Mouse (Mus musculus): ENCODE measurements around the gene Relb.
"Not testable (repeated sequence)": the region's sequence is repeated elsewhere in the genome, so short reads cannot be mapped to it uniquely, and the experiment has no call there.

The Relb gene

DNA sequence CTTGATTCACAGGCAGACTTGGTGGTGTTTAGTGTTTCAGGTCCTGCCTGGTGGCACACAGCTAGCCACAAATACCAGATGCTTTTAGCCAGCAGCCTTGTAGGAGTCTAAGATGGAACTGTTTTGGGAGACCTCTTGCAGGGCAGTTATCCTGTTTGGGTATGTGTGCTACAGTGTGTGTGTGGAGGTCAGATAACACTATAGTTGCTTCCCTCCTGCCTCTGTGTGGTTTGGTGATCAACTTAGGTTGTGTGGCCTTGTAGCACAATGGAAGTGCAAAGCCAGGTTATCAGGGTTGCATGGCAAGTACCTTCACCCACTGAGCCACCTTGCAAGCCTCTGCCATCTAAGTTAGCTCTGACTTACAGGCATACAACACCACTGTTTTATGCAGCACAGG lies 3.5 kb upstream of the Relb start:
- in situ Hi-C loops (cut with MboI, MseI) = no loop called here

- in situ Hi-C loops (cut with MboI, MseI) = no loop called here
These were observed 3.0 kb upstream of the Relb start for GRCm38 (mm10) chr7:19632275-19632674.

- in situ Hi-C loops (cut with MboI, MseI) = loop anchor here (5.0 kb wide), 1 partner anchor 1771 kb away; no protein-coding TSS in a partner anchor
These were observed 490 bp downstream of the Relb start for GRCm38 (mm10) chr7:19628536-19629360.

DNA sequence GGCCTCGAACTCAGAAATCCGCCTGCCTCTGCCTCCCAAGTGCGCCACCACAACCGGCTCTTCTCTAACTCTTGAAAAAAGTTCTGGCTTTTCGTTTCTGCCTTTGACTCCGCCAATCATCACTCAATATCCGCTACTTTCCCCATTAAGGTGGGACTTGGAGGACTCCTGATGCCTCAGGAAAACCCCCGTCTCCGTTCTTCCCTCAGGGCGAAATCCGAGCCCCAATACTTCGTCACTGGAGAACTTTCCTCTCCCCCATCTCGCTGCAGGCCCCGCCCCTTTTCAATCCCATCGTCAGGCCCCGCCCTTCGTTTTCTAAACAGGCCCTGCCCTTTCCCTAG lies 1.1 kb downstream of the Relb start:
- in situ Hi-C loops (cut with MboI, MseI) = loop anchor here (5.0 kb wide), 1 partner anchor 1771 kb away; no protein-coding TSS in a partner anchor

GRCm38 (mm10) chr7:19627721-19628120 lies 1.5 kb downstream of the Relb start:
- in situ Hi-C loops (cut with MboI, MseI) = loop anchor here (5.0 kb wide), 1 partner anchor 1770 kb away; no protein-coding TSS in a partner anchor

GRCm38 (mm10) chr7:19623433-19623832 lies 5.8 kb downstream of the Relb start:
- in situ Hi-C loops (cut with MboI, MseI) = no loop called here

DNA sequence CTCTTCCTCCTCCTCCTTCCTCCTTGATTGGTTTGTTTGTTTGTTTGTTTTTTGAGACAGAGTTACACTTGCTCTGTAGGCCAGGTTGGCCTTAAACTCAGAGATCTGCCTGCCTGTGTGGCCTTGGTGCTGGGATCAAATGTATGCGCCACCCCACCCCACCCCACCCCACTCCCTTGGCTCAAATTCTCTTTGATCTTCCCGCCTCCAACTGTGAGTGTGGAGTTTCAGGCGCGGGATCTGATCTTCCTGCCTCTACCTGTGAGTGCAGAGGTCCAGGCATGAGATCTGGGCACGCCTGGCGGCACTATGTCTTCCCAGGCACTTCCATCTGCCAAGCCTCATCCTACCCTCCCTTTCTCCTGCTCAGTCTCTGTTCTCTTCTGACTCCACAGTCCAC lies 7.0 kb downstream of the Relb start:
- in situ Hi-C loops (cut with MboI, MseI) = no loop called here

DNA sequence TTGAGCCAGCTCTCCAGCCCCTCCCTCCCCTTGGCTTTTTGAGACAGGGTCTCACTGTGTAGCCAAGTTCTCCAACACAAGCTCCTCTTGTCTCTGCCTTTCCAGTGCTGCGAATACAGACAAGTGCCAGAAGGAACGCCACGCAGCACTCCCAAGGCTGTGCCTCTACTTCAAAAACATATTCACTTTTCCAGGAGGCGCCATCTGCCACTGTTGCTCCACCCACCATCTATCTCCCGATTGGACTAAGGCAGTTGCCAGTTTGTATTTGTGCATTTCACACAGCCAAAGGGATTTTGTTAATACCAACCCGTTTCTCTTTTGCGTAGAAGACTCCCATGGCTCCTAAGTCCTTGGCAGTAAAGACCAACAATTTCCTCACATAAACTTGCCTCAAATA lies 8.4 kb downstream of the Relb start:
- in situ Hi-C loops (cut with MboI, MseI) = no loop called here

GRCm38 (mm10) chr7:19619004-19619801 lies 10.0 kb downstream of the Relb start:
- in situ Hi-C loops (cut with MboI, MseI) = no loop called here

GRCm38 (mm10) chr7:19615036-19615577 lies 14.1 kb downstream of the Relb start:
- in situ Hi-C loops (cut with MboI, MseI) = no loop called here

DNA sequence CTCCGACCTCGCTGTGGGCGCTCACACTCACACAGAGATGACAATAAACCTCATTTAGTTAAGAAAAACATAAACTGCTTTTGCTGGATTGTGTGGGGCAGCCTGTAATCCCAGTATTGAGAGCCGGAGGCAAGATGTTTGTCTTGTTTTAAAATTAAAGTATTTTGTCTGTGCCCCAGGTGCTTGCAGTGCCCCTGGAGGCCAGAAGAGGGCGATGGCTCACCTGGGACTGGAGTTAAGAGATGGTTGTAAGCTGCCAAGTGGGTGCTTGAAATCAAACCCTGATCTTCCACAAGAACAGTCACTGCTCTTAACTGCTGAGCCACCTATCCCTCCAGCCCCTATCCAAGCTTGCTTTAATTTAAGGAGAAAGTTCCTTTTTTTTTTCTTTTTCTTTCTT lies 18.3 kb downstream of the Relb start:
- in situ Hi-C loops (cut with MboI, MseI) = no loop called here

DNA sequence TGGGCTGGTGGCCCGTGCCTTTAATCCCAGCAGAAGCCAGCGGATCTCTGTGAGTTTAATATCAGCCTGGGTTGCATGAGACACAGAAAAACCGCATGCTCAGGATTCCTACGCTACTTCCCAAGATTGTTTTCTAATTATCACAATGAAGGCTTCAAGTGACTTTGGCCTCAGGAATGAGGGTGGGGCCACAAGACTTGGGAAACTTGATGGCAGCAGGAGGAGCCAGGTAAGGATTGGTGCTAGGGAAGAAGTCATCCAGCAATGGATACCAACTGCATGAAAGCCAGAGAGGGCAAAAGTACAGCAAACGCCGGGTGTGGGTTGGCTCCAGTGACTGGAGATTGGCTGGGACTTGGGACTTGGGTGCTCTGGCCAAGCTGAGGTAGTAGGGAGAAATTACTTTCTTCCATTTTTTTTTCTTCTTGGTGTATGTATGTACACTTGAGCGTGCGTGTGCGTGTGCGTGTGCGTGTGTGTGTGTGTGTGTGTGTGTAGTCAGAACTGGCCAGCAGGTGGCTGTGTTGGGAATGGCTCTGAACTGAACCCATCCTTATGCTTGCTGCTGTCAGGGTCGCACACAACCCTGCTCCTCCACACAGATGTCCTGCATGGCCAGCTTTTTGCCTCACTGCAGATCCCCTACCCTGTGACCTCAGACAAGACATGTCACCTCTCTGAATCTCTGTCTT lies 19.5 kb downstream of the Relb start:
- in situ Hi-C loops (cut with MboI, MseI) = no loop called here

GRCm38 (mm10) chr7:19607291-19607690 lies 21.9 kb downstream of the Relb start:
- in situ Hi-C loops (cut with MboI, MseI) = no loop called here

DNA sequence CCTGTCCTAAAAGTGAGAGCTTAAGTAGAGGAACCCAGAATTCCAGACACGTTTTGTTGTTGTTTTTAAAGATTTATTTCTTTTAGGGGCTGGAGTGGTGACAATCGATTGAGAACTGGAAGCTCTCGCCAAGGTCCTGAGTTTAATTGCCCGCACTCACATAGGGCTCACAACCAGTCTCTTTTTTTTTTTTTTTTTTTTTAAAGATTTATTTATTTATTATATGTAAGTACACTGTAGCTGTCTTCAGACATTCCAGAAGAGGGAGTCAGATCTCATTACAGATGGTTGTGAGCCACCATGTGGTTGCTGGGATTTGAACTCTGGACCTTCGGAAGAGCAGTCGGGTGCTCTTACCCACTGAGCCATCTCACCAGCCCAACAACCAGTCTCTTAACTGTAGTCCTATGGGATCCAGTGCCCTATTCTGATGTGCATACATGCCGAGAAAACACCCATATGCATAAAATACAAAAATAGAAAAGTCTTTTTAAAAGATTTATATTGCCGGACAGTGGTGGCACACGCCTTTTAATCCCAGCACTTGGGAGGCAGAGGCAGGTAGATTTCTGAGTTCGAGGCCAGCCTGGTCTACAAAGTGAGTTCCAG lies 24.5 kb downstream of the Relb start:
- in situ Hi-C loops (cut with MboI, MseI) = not testable (repeated sequence)

DNA sequence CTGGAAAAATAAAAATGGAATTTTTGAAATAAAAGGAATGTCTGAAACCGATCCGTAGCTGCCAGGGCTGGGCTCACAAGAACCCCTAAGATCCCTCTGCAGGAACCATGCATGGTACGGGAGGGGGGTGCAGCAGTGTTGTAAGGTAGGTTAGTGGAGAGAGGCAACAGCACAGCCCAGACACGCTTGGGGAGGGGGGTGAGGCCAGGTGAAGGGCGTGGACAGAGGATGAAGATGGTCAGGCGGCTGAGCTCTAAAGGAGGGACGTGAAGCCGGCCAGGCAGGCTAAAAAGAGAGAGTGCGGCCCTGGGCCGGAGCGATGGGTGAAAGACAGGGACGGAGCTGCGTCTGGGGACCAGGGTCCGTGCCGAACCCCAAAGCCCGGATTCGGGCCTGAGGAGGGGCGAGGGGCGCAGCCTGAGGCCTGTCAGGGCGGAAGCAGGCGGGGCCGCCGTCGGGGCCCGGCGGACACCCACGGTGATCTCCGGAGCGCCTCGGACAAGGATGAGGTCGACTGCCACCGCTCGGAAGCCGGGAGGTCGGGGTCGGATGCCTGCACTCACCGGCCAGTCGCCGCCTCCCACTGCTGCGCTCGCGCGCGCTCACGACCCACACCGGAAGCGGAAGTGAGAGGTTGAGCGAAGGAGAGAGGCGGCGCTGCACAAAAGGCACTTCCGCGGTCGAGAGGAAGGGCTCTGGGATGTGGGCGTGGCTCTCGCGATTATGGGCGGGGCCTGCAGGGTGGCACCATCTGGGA lies 25.2 kb downstream of the Relb start, which contains the start of gene Clasrp:
TSS of gene Clasrp (minus strand) at position 638 of the 757 bp plus-strand sequence.
- in situ Hi-C loops (cut with MboI, MseI) = no loop called here

DNA sequence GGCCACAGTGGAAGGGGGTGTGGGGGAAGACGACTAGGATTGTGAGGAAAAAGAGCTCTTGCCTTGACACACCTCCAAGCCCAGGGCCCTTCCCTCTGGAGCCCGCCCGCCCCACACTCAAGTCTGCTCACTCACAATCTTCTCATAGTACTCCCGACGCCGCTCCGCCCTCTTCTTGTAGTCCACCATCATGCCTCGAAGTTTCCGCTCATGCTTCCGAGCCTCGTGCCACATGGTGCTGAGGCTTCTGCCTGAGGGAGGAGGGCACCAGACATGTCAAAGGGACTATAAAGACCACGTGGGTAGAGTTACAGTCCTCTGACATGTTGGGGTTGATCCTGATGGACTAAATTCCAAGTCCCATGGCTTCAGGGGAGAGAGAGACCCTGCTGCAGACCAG lies 26.2 kb downstream of the Relb start:
- in situ Hi-C loops (cut with MboI, MseI) = no loop called here

- in situ Hi-C loops (cut with MboI, MseI) = no loop called here
These were observed 28.7 kb downstream of the Relb start for GRCm38 (mm10) chr7:19600562-19600961.

GRCm38 (mm10) chr7:19593061-19593730 lies 36.0 kb downstream of the Relb start:
- in situ Hi-C loops (cut with MboI, MseI) = no loop called here

DNA sequence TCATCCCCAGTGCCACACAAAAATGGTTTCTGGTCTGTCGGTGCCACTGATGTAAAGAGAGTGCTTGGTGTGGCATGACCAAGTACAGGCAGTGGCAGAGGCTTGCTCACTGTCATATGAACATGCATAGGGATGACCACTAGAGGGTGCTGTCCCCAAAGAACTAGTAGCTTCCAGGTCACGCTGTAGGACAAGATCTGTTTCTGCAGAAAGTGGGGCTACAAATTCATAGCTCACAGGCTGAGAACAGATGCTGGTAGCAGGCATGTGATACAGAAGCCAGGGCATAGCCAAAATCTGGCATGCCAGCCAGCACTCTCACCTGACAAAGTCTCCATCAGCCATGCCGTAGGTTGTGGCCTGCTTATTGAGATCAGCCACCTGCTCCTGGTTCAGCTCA lies 39.3 kb downstream of the Relb start:
- in situ Hi-C loops (cut with MboI, MseI) = no loop called here

DNA sequence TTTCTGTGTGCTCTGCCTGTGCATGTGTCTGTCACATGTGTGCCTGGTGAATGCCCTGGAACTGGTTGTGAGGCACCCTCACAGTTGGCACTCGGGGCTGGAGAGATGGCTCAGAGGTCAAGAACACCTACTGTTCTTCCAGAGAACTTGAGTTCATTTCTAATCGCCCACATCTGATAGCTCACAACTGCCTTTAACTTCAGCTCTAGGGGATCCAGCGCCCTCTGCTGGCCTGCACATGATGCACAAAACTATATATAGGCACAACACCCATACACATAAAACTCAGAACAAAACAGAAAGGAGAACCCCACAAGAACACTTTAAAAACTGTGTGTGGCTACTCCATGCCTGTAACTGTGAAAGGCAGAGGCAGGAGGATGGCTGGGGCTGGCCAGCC lies 40.0 kb downstream of the Relb start:
- in situ Hi-C loops (cut with MboI, MseI) = no loop called here
